Comparison of ENCODE assay signal across 8 mouse cellular contexts in genomic region chr7:6918267-6918666, GRCm38 (mm10).
DNase-seq lines count a peak whose midpoint lies in the region; ATAC-seq lines count a peak whose summit lies in the region.

No protein-coding gene starts in this region.

- no peak overlapping the region; the same call in 1 of the 2 replicates for H3K27ac ChIP-seq in hindbrain, embryonic 15.5 days (replicated peaks)

- H3K9me3 ChIP-seq in hindbrain, embryonic 15.5 days = no peaks in the 10 kb centered on the region

- H3K4me2 ChIP-seq in hindbrain, embryonic 15.5 days = no peak overlapping the region

- 17% methylated on average over 10 of the region's 10 CpGs for WGBS in hindbrain, embryonic 15.5 days

- no peaks in the 10 kb centered on the region for H3K36me3 ChIP-seq in hindbrain, embryonic 15.5 days

- DNase-seq in ZHBTc4 (ENCODE audit: low read depth, low spot score) = peak; percentile 81
- peak; percentile 89 to 93 for DNase-seq in cerebellum, postnatal 36 days
- peak; percentile 80 for DNase-seq in gastrocnemius, adult 18-20 months (ENCODE audit: low spot score)
- DNase-seq in layer of hippocampus, postnatal 25 days (ENCODE audit: extremely low spot score in 1 of 2, low spot score in 1 of 2) = peak; percentile 86 to 99
- DNase-seq in lung, postnatal 14 days = peak; percentile 91
- peak; percentile 94 to 95 for DNase-seq in right cerebral cortex, adult 2 months (ENCODE audit: low spot score in 2 of 2)

- no peaks in the 10 kb centered on the region for H3K27me3 ChIP-seq in hindbrain, embryonic 15.5 days

- peak; percentile 76 for ATAC-seq in hindbrain, embryonic 15.5 days (ENCODE audit: low FRiP score, low read depth)
- no peak for ATAC-seq in erythroblast, adult 5-6 weeks (replicated peaks; ENCODE audit: low FRiP score, poor library complexity, severe bottlenecking)

- H3K9ac ChIP-seq in hindbrain, embryonic 15.5 days = no peak overlapping the region

- peaks cover 22% of the 10 kb centered on the region for H3K4me1 ChIP-seq in hindbrain, embryonic 15.5 days (replicated peaks)

- no peak overlapping the region for H3K4me3 ChIP-seq in hindbrain, embryonic 15.5 days
